Mouse (Mus musculus): ENCODE measurements around the gene Ubox5.

Ubox5 gene

GRCm38 (mm10) chr2:130577021-130577420 is 52.8 kb downstream of the Ubox5 start:
- no peak for DNase-seq (ENCODE audit: low spot score in 2 of 2)

DNA sequence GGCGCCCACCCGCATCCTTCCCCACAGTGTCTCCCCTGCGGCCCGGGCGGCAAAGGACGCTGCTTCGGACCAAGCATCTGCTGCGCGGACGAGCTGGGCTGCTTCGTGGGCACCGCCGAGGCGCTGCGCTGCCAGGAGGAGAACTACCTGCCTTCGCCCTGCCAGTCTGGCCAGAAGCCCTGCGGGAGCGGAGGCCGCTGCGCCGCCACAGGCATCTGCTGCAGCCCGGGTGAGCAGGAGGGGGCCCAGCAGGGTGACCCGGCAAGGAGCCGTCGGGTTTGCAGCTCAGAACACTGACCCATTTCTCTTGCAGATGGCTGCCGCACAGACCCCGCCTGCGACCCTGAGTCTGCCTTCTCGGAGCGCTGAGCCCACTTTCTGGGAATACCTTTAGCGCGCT is 53.3 kb downstream of the Ubox5 start:
- peak in 1 of 2 experiments; percentile 12 for DNase-seq (ENCODE audit: low spot score in 2 of 2)

DNA sequence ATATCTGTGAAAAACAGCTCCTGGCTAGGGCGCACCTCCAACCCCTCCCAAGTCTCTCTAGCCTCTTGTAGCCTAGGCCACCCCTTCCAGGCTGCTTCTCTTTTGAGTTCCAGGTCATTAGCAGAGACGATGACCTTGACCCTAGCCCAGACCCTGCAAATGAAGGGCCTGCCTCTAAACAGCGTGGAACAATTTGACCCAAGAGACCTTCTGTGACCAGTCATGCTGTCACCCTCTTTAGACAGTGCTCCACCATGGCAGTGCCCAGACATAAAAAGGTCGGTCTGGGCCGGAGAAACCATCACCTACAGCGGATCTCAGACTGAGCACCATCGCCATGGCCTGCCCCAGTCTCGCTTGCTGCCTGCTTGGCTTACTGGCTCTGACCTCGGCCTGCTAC is 54.0 kb downstream of the Ubox5 start, which contains the start of gene Oxt:
TSS of gene Oxt (plus strand) at position 301 of the 400 bp plus-strand sequence.
- DNase-seq (ENCODE audit: low spot score in 2 of 2), result no peak

GRCm38 (mm10) chr2:130574960-130575359 is 54.9 kb downstream of the Ubox5 start:
- DNase-seq (ENCODE audit: low spot score in 2 of 2), result no peak

GRCm38 (mm10) chr2:130569926-130570325 is 59.9 kb downstream of the Ubox5 start:
- no peak for DNase-seq (ENCODE audit: low spot score in 2 of 2)

- no peak for DNase-seq (ENCODE audit: low spot score in 2 of 2)
These were observed 60.9 kb downstream of the Ubox5 start for GRCm38 (mm10) chr2:130568921-130569320.

DNA sequence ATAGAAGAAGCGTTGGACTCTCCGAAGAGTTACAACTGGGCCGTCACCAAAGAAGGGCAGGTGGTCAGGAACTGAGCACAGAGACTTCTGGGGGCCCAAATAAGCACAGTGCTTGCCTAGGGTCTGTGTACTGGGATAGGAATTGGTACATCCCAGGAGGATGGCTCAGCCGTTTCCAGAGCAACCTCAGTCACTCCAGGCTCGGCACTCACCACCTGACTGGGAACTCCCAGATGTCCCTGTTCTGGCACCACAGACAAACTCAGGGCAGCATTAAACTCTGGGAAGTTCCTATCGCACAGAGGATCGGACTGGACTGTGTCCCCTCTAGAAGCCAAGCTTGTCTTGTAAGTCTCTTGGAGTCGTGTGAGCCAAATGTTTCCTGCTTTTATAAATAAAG is 64.9 kb downstream of the Ubox5 start:
- no peak for DNase-seq (ENCODE audit: low spot score in 2 of 2)

- DNase-seq (ENCODE audit: low spot score in 2 of 2), result peak in 1 of 2 experiments; percentile 7
These were observed 65.8 kb downstream of the Ubox5 start for GRCm38 (mm10) chr2:130564063-130564462.

DNA sequence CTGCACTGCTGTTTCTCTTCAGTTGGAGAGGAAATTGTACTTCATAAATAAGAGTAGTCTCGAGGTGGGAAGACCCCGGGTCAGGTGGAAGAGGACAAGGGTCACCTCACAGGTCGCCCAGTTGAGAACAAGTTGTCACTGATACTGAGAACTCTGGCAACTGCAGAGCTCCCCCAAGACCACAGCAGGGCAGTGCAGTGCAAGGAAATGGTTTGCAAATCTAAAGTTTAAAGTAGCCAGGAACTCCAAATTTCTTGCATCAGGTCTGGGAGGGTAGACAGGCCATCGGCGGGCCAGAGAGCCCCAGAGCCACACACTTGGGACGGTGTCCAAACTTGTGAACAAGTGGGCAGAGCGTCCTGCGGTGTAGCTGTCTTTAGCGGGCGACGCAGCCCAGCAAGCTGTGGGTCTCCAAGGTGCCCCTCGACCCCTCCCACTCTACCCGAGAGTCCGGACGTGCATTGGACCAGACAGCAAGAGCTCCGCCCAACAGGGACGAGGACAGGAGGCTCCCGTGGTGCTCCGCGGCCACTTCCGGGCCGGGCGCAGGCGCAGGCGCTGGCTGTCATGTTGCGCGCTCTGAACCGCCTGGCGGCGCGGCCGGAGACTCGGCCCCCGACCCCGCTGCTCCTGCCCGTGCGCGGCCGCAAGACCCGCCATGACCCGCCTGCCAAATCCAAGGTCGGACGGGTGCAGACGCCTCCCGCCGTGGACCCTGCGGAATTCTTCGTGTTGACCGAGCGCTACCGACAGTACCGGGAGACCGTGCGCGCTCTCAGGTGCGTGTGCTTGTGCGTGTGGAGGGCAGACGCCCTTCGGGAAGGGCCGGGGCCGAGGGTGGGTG is 66.4 kb downstream of the Ubox5 start, which contains the start of gene Mrps26:
TSS of gene Mrps26 (plus strand) at position 531 of the 844 bp plus-strand sequence.
- peak; percentile 79 to 90 for DNase-seq (ENCODE audit: low spot score in 2 of 2)

DNA sequence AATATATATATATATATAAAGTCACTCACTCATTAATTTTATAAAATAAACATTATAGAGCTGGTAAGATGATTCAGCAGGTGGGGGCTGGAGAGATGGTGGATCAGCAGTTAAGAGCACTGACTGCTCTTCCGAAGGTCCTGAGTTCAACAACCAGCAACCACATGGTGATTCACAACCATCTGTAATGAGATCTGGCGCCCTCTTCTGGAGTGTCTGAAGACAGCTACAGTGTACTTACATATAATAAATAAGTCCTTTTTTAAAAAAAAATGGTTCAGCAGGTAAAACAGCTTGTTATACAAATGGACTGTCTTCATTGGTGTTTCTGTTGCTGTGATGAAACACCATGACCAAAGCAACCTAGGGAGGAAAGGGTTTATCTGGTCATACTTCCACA is 71.8 kb downstream of the Ubox5 start:
- DNase-seq (ENCODE audit: low spot score in 2 of 2), result no peak

DNA sequence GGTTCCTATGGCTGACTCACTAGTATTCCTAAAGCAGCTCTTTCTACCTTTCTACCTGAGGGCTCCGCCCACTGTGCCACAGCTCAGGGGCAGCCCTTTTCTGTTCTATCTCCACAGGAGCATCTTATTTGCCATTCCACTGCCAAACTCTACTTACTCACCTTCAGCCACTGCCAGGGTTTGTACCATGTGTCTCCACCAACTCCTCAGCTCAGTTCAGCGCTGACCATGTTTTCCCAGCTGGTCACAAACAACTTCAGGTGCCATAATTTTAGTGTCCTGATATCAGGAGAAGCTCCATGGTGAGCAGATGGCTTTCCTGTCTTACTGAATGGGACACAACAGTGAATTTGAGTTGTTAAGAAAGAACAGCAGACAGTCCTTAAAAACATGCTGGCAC is 72.4 kb downstream of the Ubox5 start:
- DNase-seq (ENCODE audit: low spot score in 2 of 2), result no peak

DNA sequence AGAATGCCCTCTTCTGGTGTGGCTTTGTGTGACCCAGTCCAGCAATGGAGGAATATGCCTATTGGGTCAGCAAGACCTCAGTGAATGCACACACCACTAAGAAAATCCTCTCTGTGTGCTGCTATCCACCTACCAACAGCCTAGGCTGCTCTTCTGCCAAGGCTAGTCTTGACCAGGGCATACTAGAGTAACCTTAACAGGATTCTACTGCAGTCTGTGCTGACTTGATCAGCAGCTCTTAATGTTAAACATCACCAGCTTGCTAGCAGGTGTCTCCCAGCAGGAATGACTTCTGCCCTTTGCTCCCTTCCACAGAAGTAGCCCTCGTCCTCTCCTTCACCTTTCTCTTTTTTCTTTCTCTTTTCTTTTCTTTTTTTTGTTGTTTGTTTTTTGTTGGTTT is 73.5 kb downstream of the Ubox5 start:
- no peak for DNase-seq (ENCODE audit: low spot score in 2 of 2)

- no peak for DNase-seq (ENCODE audit: low spot score in 2 of 2)
These were observed 75.0 kb downstream of the Ubox5 start for GRCm38 (mm10) chr2:130554841-130555240.

DNA sequence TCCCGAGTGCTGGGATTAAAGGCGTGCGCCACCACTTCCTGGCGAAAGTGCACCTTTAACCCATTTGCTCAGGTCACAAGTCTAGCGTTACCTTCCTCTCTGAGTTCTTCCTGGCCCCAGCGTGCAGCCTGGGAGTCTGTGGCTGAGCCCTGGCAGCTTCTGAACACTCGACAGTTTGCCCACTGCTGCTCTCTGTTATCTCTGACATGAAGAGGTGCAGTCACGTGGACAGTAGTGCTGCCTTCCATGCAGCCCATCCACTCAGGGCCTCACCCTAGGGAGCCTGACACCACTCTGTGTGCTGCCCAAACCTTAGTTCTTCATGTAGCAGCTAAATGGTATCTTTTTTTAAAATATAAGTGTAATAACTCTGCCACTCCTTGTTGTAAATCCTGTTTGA is 82.9 kb downstream of the Ubox5 start:
- DNase-seq (ENCODE audit: low spot score in 2 of 2), result no peak

DNA sequence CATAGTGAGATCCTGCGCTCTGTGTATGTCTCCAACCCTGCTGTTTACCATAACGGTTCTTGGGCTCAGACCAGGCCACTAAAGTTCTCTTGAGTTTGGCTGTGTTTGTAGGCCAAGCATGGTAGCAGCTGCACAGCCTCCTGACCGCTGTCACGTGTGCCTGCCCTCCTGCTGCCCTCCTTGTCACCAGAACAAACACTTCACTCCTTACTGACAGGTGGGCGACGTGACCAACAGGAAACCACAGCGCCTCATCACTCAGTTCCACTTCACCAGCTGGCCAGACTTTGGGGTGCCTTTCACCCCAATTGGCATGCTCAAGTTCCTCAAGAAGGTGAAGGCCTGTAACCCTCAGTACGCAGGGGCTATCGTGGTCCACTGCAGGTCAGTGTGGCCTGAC is 89.6 kb downstream of the Ubox5 start:
- no peak for DNase-seq (ENCODE audit: low spot score in 2 of 2)

Data from urinary bladder, adult 18-20 months (tissue).